Comparison of ENCODE assay signal across 8 mouse cellular contexts in genomic region chr11:116011529-116012261, GRCm38 (mm10). TPM values are rescaled to one million over a fixed set of nuclear protein-coding genes. Genes with fewer than 3 reads are reported as not detected.
DNase-seq lines count a peak whose midpoint lies in the region; ATAC-seq and TF ChIP-seq lines count a peak whose summit lies in the region.

No protein-coding gene starts in this region.

- ATAC-seq in hindbrain, embryonic 16.5 days = no peak
- no peak for ATAC-seq in midbrain, postnatal 0 days (ENCODE audit: low FRiP score)

- H3K27me3 ChIP-seq in kidney, adult 2 months (replicated peaks; ENCODE audit: control insufficient read depth, insufficient read depth, low read length) = no peaks in the 10 kb centered on the region
- H3K27me3 ChIP-seq in hindbrain, embryonic 16.5 days (replicated peaks; ENCODE audit: control insufficient read depth, insufficient read depth, low read length) = no peaks in the 10 kb centered on the region
- no peaks in the 10 kb centered on the region for H3K27me3 ChIP-seq in midbrain, postnatal 0 days (ENCODE audit: insufficient read depth, low read length)

- no peaks in the 10 kb centered on the region for H3K9me3 ChIP-seq in hindbrain, embryonic 16.5 days (ENCODE audit: control insufficient read depth, low read length)
- H3K9me3 ChIP-seq in midbrain, postnatal 0 days (ENCODE audit: low read length) = no peaks in the 10 kb centered on the region

- H3K4me3 ChIP-seq in kidney, adult 2 months (ENCODE audit: insufficient read depth, low read depth, low read length) = peak overlapping the region; percentile 66
- peak overlapping the region; percentile 73 for H3K4me3 ChIP-seq in bone marrow macrophage, adult 2 months (ENCODE audit: insufficient read depth, low read length)
- H3K4me3 ChIP-seq in hindbrain, embryonic 16.5 days (ENCODE audit: low read length) = peak overlapping the region; percentile 68
- H3K4me3 ChIP-seq in midbrain, postnatal 0 days (ENCODE audit: low read depth, low read length) = peak overlapping the region; percentile 61

- H3K36me3 ChIP-seq in kidney, adult 2 months (ENCODE audit: control insufficient read depth, insufficient read depth, low read length) = no peaks in the 10 kb centered on the region
- H3K36me3 ChIP-seq in hindbrain, embryonic 16.5 days (ENCODE audit: control insufficient read depth, insufficient read depth, low read length) = no peaks in the 10 kb centered on the region; the same call in 1 of the 2 replicates
- peaks cover 5% of the 10 kb centered on the region; the same call in 1 of the 2 replicates for H3K36me3 ChIP-seq in midbrain, postnatal 0 days (ENCODE audit: insufficient read depth, low read length)

- TF ChIP-seq POLR2A in kidney, adult 2 months (IDR thresholded peaks at IDR 0.05; ENCODE audit: low read depth, low read length) = no peak
- TF ChIP-seq POLR2A in bone marrow macrophage, adult 2 months (IDR thresholded peaks at IDR 0.05; ENCODE audit: borderline replicate concordance, low read depth, low read length) = no peak

- 41% methylated on average over 14 of the region's 14 CpGs for WGBS in kidney, adult 2 months
- WGBS in hindbrain, embryonic 16.5 days = 30% methylated on average over 14 of the region's 14 CpGs
- 27% methylated on average over 13 of the region's 14 CpGs for WGBS in midbrain, postnatal 0 days

- H3K27ac ChIP-seq in kidney, adult 2 months (ENCODE audit: insufficient read depth, low read depth, low read length) = no peak overlapping the region
- 0 out of 2 replicates have a peak overlapping the region, but pooled peaks have one; percentile 19 for H3K27ac ChIP-seq in bone marrow macrophage, adult 2 months (ENCODE audit: insufficient read depth, low read depth, low read length)
- peak overlapping the region; percentile 83 for H3K27ac ChIP-seq in hindbrain, embryonic 16.5 days (ENCODE audit: low read depth, low read length)
- H3K27ac ChIP-seq in midbrain, postnatal 0 days (ENCODE audit: low read depth, low read length) = no peak overlapping the region

- peaks cover 9% of the 10 kb centered on the region; the same call in 1 of the 2 replicates for H3K4me1 ChIP-seq in kidney, adult 2 months (ENCODE audit: control insufficient read depth, insufficient read depth, low read length)
- H3K4me1 ChIP-seq in bone marrow macrophage, adult 2 months (ENCODE audit: control insufficient read depth, insufficient read depth, low read length) = peaks cover 13% of the 10 kb centered on the region
- peaks cover 7% of the 10 kb centered on the region; the same call in 1 of the 2 replicates for H3K4me1 ChIP-seq in hindbrain, embryonic 16.5 days (ENCODE audit: control insufficient read depth, insufficient read depth, low read depth, low read length)
- H3K4me1 ChIP-seq in midbrain, postnatal 0 days (ENCODE audit: insufficient read depth, low read length) = 0 out of 2 replicates have a peak, but pooled peaks cover 8% of the 10 kb centered on the region

- no peak for TF ChIP-seq CTCF in kidney, adult 2 months (conservative IDR thresholded peaks at IDR 0.05; ENCODE audit: insufficient read depth, insufficient read length, low read depth, low read length)
- no peak for TF ChIP-seq CTCF in bone marrow macrophage, adult 2 months (IDR thresholded peaks at IDR 0.05; ENCODE audit: low read depth, low read length)
- TF ChIP-seq CTCF in midbrain, postnatal 0 days (IDR thresholded peaks at IDR 0.05) = no peak

- peak overlapping the region; percentile 87 for H3K4me2 ChIP-seq in hindbrain, embryonic 16.5 days (ENCODE audit: low read length)
- peak overlapping the region; percentile 88 for H3K4me2 ChIP-seq in midbrain, postnatal 0 days (ENCODE audit: low read depth, low read length, poor library complexity, severe bottlenecking)

- H3K9ac ChIP-seq in hindbrain, embryonic 16.5 days (ENCODE audit: low read depth, low read length) = peak overlapping the region; percentile 87
- H3K9ac ChIP-seq in midbrain, postnatal 0 days (replicated peaks; ENCODE audit: low read length, poor library complexity, severe bottlenecking) = peak overlapping the region; percentile 68; the same call in 1 of the 2 replicates

- intact Hi-C loops in gastrocnemius, postnatal 14 days (cut with DNase I; ENCODE audit: low total_unique reads) = no loop called here

- DNase-seq in kidney, adult 2 months = no peak
- no peak for DNase-seq in kidney, adult 11 months
- no peak for DNase-seq in midbrain, postnatal 0 days (ENCODE audit: low spot score)
- no peak for DNase-seq in gastrocnemius, postnatal 10 days
- no peak for DNase-seq in right cerebral cortex, postnatal 36 days (ENCODE audit: low spot score in 2 of 2)
- DNase-seq in gastrocnemius, postnatal 14 days = no peak

RNA-seq across cellular contexts. Expression of gene Galk1, which starts 0.8 kb away (rescaled TPM):
- polyA plus RNA-seq in kidney, adult 2 months (2012; rRNA removed) = 83.2 and 87.9 TPM in 2 replicates
- 12.2 and 14.4 TPM in 2 replicates for polyA plus RNA-seq in bone marrow macrophage, adult 2 months (2012; ENCODE audit: insufficient read depth, insufficient read length, missing spikeins)
- 76.0 and 76.2 TPM in 2 replicates for polyA plus RNA-seq in hindbrain, embryonic 16.5 days (2015; fragmentation: Nextera tagmentation; extraction: Ambion mirVana)
- 36.3 and 44.0 TPM in 2 replicates for total RNA-seq in midbrain, postnatal 0 days (2014; rRNA removed)
- polyA plus RNA-seq in midbrain, postnatal 0 days (2015; fragmentation: Nextera tagmentation; extraction: Ambion mirVana) = 47.7 and 49.5 TPM in 2 replicates
- total RNA-seq in gastrocnemius, postnatal 10 days (2021) = 10 to 100 TPM; 14.8 to 19.2 TPM
- 10 to 100 TPM in 1 of 2 experiments, 1 to 10 TPM in 1; 7.2 to 11.3 TPM for total RNA-seq in gastrocnemius, postnatal 14 days (2021)

RNA-seq across cellular contexts. Expression of gene H3f3b, which starts 16.1 kb away (rescaled TPM):
- 135 and 150 TPM in 2 replicates for polyA plus RNA-seq in kidney, adult 2 months (2012; rRNA removed)
- 431 and 432 TPM in 2 replicates for polyA plus RNA-seq in bone marrow macrophage, adult 2 months (2012; ENCODE audit: insufficient read depth, insufficient read length, missing spikeins)
- polyA plus RNA-seq in hindbrain, embryonic 16.5 days (2015; fragmentation: Nextera tagmentation; extraction: Ambion mirVana) = 1,585 and 1,603 TPM in 2 replicates
- total RNA-seq in midbrain, postnatal 0 days (2014; rRNA removed) = 568 and 792 TPM in 2 replicates
- polyA plus RNA-seq in midbrain, postnatal 0 days (2015; fragmentation: Nextera tagmentation; extraction: Ambion mirVana) = 2,143 and 2,254 TPM in 2 replicates
- 100 to 1,000 TPM; 252 TPM for total RNA-seq in gastrocnemius, postnatal 10 days (2021)
- 100 to 1,000 TPM; 132 to 170 TPM for total RNA-seq in gastrocnemius, postnatal 14 days (2021)

RNA-seq across cellular contexts. Expression of gene Unk, which starts 18.4 kb away (rescaled TPM):
- 22.1 and 28.1 TPM in 2 replicates for polyA plus RNA-seq in kidney, adult 2 months (2012; rRNA removed)
- polyA plus RNA-seq in bone marrow macrophage, adult 2 months (2012; ENCODE audit: insufficient read depth, insufficient read length, missing spikeins) = 24.9 and 28.1 TPM in 2 replicates
- 30.1 and 37.6 TPM in 2 replicates for polyA plus RNA-seq in hindbrain, embryonic 16.5 days (2015; fragmentation: Nextera tagmentation; extraction: Ambion mirVana)
- 45.2 and 55.1 TPM in 2 replicates for total RNA-seq in midbrain, postnatal 0 days (2014; rRNA removed)
- polyA plus RNA-seq in midbrain, postnatal 0 days (2015; fragmentation: Nextera tagmentation; extraction: Ambion mirVana) = 25.5 and 26.7 TPM in 2 replicates
- 10 to 100 TPM; 13.6 to 15.8 TPM for total RNA-seq in gastrocnemius, postnatal 10 days (2021)
- 1 to 10 TPM; 7.3 to 7.7 TPM for total RNA-seq in gastrocnemius, postnatal 14 days (2021)

RNA-seq across cellular contexts. Expression of gene Itgb4, which starts 37.2 kb away (rescaled TPM):
- polyA plus RNA-seq in kidney, adult 2 months (2012; rRNA removed) = 5.1 and 5.3 TPM in 2 replicates
- polyA plus RNA-seq in bone marrow macrophage, adult 2 months (2012; ENCODE audit: insufficient read depth, insufficient read length, missing spikeins) = 0.23 TPM in 1 of 2 replicates, not detected in the other
- polyA plus RNA-seq in hindbrain, embryonic 16.5 days (2015; fragmentation: Nextera tagmentation; extraction: Ambion mirVana) = 1.8 and 2.1 TPM in 2 replicates
- 2.2 and 3.0 TPM in 2 replicates for total RNA-seq in midbrain, postnatal 0 days (2014; rRNA removed)
- polyA plus RNA-seq in midbrain, postnatal 0 days (2015; fragmentation: Nextera tagmentation; extraction: Ambion mirVana) = 1.0 and 1.2 TPM in 2 replicates
- 1 to 10 TPM; 4.6 to 4.9 TPM for total RNA-seq in gastrocnemius, postnatal 10 days (2021)
- 1 to 10 TPM; 1.9 to 6.7 TPM for total RNA-seq in gastrocnemius, postnatal 14 days (2021)

Comparison
In these comparisons a context has a peak if more than half of its experiments do, and no peak if none do; other contexts are left out.
1. H3K27ac ChIP-seq: peak in bone marrow macrophage, adult 2 months (single experiment) and hindbrain, embryonic 16.5 days (single experiment); none in kidney, adult 2 months (single experiment) and midbrain, postnatal 0 days (single experiment).
2. Peak in every context shown above with its lines, with median percentiles within 50 percentile points of each other: H3K4me3 ChIP-seq.